Mouse (Mus musculus) neural tube, embryonic 13.5 days (tissue): Measurements from ENCODE around the gene Mtnr1a. TPM values are rescaled to one million over a fixed set of nuclear protein-coding genes. Genes with fewer than 3 reads are reported as not detected.
"Not testable (repeated sequence)": the region's sequence is repeated elsewhere in the genome, so short reads cannot be mapped to it uniquely, and the experiment has no call there.

ENCODE experiments used
- ATAC-seq: fragments of 200-750 bp; cut with Nextera tagmentation; 2 replicates; pipeline ENCODE4 v1.8.0; 2017; ENCODE audit warnings: low read depth, mild to moderate bottlenecking, moderate TSS enrichment, moderate library complexity
- H3K27ac ChIP-seq: fragments of 300-500 bp; sonication (generic); replicated peaks from 2 replicates; pipeline ENCODE4 v1.5.1; 2015; ENCODE audit warnings: moderate library complexity, mild to moderate bottlenecking, inconsistent platforms
- H3K27me3 ChIP-seq: fragments of 300-500 bp; sonication (generic); 2 replicates; pipeline ENCODE4 v1.6.1; 2015; ENCODE audit warnings: mild to moderate bottlenecking, inconsistent platforms
- H3K36me3 ChIP-seq: fragments of 300-500 bp; sonication (generic); 2 replicates; pipeline ENCODE4 v1.6.1; 2015; ENCODE audit warnings: mild to moderate bottlenecking, inconsistent platforms
- H3K4me1 ChIP-seq: fragments of 300-500 bp; sonication (generic); replicated peaks from 2 replicates; pipeline ENCODE4 v1.6.1; 2015; ENCODE audit warnings: inconsistent platforms
- H3K4me2 ChIP-seq: fragments of 300-500 bp; sonication (generic); 2 replicates; pipeline ENCODE4 v1.6.1; 2015; ENCODE audit warnings: inconsistent platforms, mild to moderate bottlenecking, moderate library complexity
- H3K4me3 ChIP-seq: fragments of 300-500 bp; sonication (generic); 2 replicates; pipeline ENCODE4 v1.5.1; 2015; ENCODE audit warnings: mild to moderate bottlenecking, inconsistent platforms
- H3K9ac ChIP-seq: fragments of 300-500 bp; sonication (generic); 2 replicates; pipeline ENCODE4 v1.6.1; 2015; ENCODE audit warnings: moderate library complexity, mild to moderate bottlenecking, inconsistent platforms
- H3K9me3 ChIP-seq: fragments of 300-500 bp; sonication (generic); 2 replicates; pipeline ENCODE4 v1.6.1; 2016; ENCODE audit warnings: inconsistent platforms
- WGBS: fragments of 180-500 bp; shearing (Covaris S2); methylation state at CpG from one replicate; pipeline ENCODE4 v1.1.7; 2015; 5-methylcytosine and 5-hydroxymethylcytosine counted together
- polyA plus RNA-seq: library from polyadenylated mRNA; unstranded; fragments of >200 nt; fragmentation: Nextera tagmentation; extraction: Ambion mirVana; gene quantifications from 2 replicates; pipeline ENCODE4 v1.2.1, GENCODE M21; 2015

The Mtnr1a gene
- polyA plus RNA-seq, 1 experiment from 2014 or later = 1.8 TPM

GRCm38 (mm10) chr8:45056810-45057209 lies 12.1 kb upstream of the Mtnr1a start:
- no peaks in the 10 kb centered on the region for H3K9me3 ChIP-seq
- no peaks in the 10 kb centered on the region for H3K4me1 ChIP-seq
- H3K27me3 ChIP-seq = no peaks in the 10 kb centered on the region
- 20% methylated on average over 3 of the region's 3 CpGs for whole genome bisulfite sequencing
- no peak overlapping the region for H3K27ac ChIP-seq
- H3K4me2 ChIP-seq = no peak overlapping the region
- ATAC-seq = no peak
- no peak overlapping the region for H3K9ac ChIP-seq
- peaks cover 24% of the 10 kb centered on the region for H3K36me3 ChIP-seq
- H3K4me3 ChIP-seq = no peak overlapping the region

GRCm38 (mm10) chr8:45060083-45060482 lies 8.9 kb upstream of the Mtnr1a start:
- WGBS = 92% methylated on average over 2 of the region's 2 CpGs
- H3K36me3 ChIP-seq = peaks cover 6% of the 10 kb centered on the region
- H3K27me3 ChIP-seq = no peaks in the 10 kb centered on the region
- no peak overlapping the region for H3K27ac ChIP-seq
- no peak overlapping the region for H3K4me3 ChIP-seq
- ATAC-seq = no peak
- no peak overlapping the region for H3K4me2 ChIP-seq
- H3K9me3 ChIP-seq = no peaks in the 10 kb centered on the region
- peaks cover 5% of the 10 kb centered on the region; the same call in 1 of the 2 replicates for H3K4me1 ChIP-seq
- H3K9ac ChIP-seq = no peak overlapping the region

GRCm38 (mm10) chr8:45062311-45062710 lies 6.6 kb upstream of the Mtnr1a start:
- WGBS = 93% methylated on average over 11 of the region's 11 CpGs
- Histone ChIP-seq H3K36me3 (no peaks in the 10 kb centered on the region), H3K9me3 (no peaks in the 10 kb centered on the region), H3K27me3 (no peaks in the 10 kb centered on the region), H3K4me2 (no peak overlapping the region), H3K27ac (no peak overlapping the region), H3K9ac (no peak overlapping the region), H3K4me1 (peaks cover 5% of the 10 kb centered on the region; the same call in 1 of the 2 replicates), H3K4me3 (no peak overlapping the region)
- no peak for ATAC-seq

GRCm38 (mm10) chr8:45062982-45063924 lies 5.7 kb upstream of the Mtnr1a start:
- 66% methylated on average over 25 of the region's 25 CpGs for WGBS
- Histone ChIP-seq H3K4me1 (peaks cover 5% of the 10 kb centered on the region; the same call in 1 of the 2 replicates), H3K4me3 (no peak overlapping the region), H3K27ac (no peak overlapping the region), H3K9ac (no peak overlapping the region), H3K4me2 (no peak overlapping the region), H3K36me3 (no peaks in the 10 kb centered on the region), H3K9me3 (no peaks in the 10 kb centered on the region), H3K27me3 (no peaks in the 10 kb centered on the region)
- no peak for ATAC-seq

GRCm38 (mm10) chr8:45064197-45064869 lies 4.6 kb upstream of the Mtnr1a start:
- ATAC-seq = 0 out of 2 replicates have a peak, but pooled peaks have one; percentile 15
- WGBS = 21% methylated on average over 8 of the region's 8 CpGs
- H3K36me3 ChIP-seq = no peaks in the 10 kb centered on the region
- H3K27me3 ChIP-seq = no peaks in the 10 kb centered on the region
- no peak overlapping the region for H3K4me3 ChIP-seq
- no peak overlapping the region for H3K9ac ChIP-seq
- H3K4me2 ChIP-seq = no peak overlapping the region
- H3K27ac ChIP-seq = no peak overlapping the region
- no peaks in the 10 kb centered on the region for H3K9me3 ChIP-seq
- peaks cover 11% of the 10 kb centered on the region for H3K4me1 ChIP-seq

GRCm38 (mm10) chr8:45065391-45065790 lies 3.5 kb upstream of the Mtnr1a start:
- not testable (repeated sequence) for H3K36me3 ChIP-seq, H3K27me3 ChIP-seq, H3K9me3 ChIP-seq, ATAC-seq, H3K4me3 ChIP-seq, H3K27ac ChIP-seq, H3K4me2 ChIP-seq, H3K9ac ChIP-seq
- peaks cover 11% of the 10 kb centered on the region for H3K4me1 ChIP-seq
- WGBS = 91% methylated on average over 1 of the region's 1 CpGs

- no peak overlapping the region for H3K9ac ChIP-seq
- no peak overlapping the region for H3K4me2 ChIP-seq
- H3K36me3 ChIP-seq = no peaks in the 10 kb centered on the region
- ATAC-seq = no peak
- no peaks in the 10 kb centered on the region for H3K27me3 ChIP-seq
- H3K4me1 ChIP-seq = peaks cover 6% of the 10 kb centered on the region
- no peak overlapping the region for H3K27ac ChIP-seq
- WGBS = 93% methylated on average over 8 of the region's 8 CpGs
- H3K9me3 ChIP-seq = no peaks in the 10 kb centered on the region
- H3K4me3 ChIP-seq = no peak overlapping the region
Measured at GRCm38 (mm10) chr8:45070949-45071348, 2.0 kb downstream of the Mtnr1a start.

GRCm38 (mm10) chr8:45080850-45081249 lies 11.9 kb downstream of the Mtnr1a start:
- 83% methylated on average over 3 of the region's 3 CpGs for WGBS

GRCm38 (mm10) chr8:45093599-45093998 lies 24.7 kb downstream of the Mtnr1a start:
- no peak overlapping the region for H3K9ac ChIP-seq
- no peak overlapping the region for H3K4me2 ChIP-seq
- no peak overlapping the region for H3K4me3 ChIP-seq
- no peaks in the 10 kb centered on the region for H3K27me3 ChIP-seq
- H3K27ac ChIP-seq = no peak overlapping the region
- no peaks in the 10 kb centered on the region for H3K36me3 ChIP-seq
- WGBS = 47% methylated on average over 3 of the region's 3 CpGs
- H3K9me3 ChIP-seq = no peaks in the 10 kb centered on the region
- no peak for ATAC-seq
- H3K4me1 ChIP-seq = no peaks in the 10 kb centered on the region

More at GRCm38 (mm10) chr8:45080850-45081249, 11.9 kb downstream of the Mtnr1a start:
- Histone ChIP-seq H3K27me3 (no peaks in the 10 kb centered on the region), H3K27ac (no peak overlapping the region), H3K4me1 (no peaks in the 10 kb centered on the region), H3K9ac (no peak overlapping the region), H3K36me3 (no peaks in the 10 kb centered on the region), H3K9me3 (no peaks in the 10 kb centered on the region), H3K4me2 (no peak overlapping the region), H3K4me3 (no peak overlapping the region)
- no peak for ATAC-seq

- WGBS = 27% methylated on average over 13 of the region's 13 CpGs
- H3K27me3 ChIP-seq = no peaks in the 10 kb centered on the region
- ATAC-seq = peak; percentile 82
- no peaks in the 10 kb centered on the region for H3K9me3 ChIP-seq
- H3K9ac ChIP-seq = peak overlapping the region; percentile 47; the same call in 1 of the 2 replicates
- no peak overlapping the region for H3K27ac ChIP-seq
- no peaks in the 10 kb centered on the region for H3K36me3 ChIP-seq
- H3K4me3 ChIP-seq = peak overlapping the region; percentile 27
- H3K4me2 ChIP-seq = peak overlapping the region; percentile 55
- peaks cover 19% of the 10 kb centered on the region for H3K4me1 ChIP-seq
Measured at GRCm38 (mm10) chr8:45109371-45110063, 40.6 kb downstream of the Mtnr1a start.

GRCm38 (mm10) chr8:45110064-45110812 lies 41.3 kb downstream of the Mtnr1a start:
- Histone ChIP-seq H3K9me3 (no peaks in the 10 kb centered on the region), H3K36me3 (no peaks in the 10 kb centered on the region), H3K27me3 (no peaks in the 10 kb centered on the region), H3K4me3 (peak overlapping the region; percentile 27), H3K4me1 (peaks cover 19% of the 10 kb centered on the region), H3K4me2 (peak overlapping the region; percentile 55), H3K9ac (peak overlapping the region; percentile 47; the same call in 1 of the 2 replicates), H3K27ac (no peak overlapping the region)
- WGBS = 10% methylated on average over 16 of the region's 16 CpGs
- ATAC-seq = peak; percentile 78
